Mouse (Mus musculus) CH12.LX (cell line): ENCODE results near the gene Qk.

ENCODE experiments used
- BHLHE40 ChIP-seq: IDR thresholded peaks from 2 replicates; pipeline ENCODE4 v1.6.1; 2011; ENCODE audit warnings: mild to moderate bottlenecking, low read depth, low read length, improper control_type of control experiment
- CTCF ChIP-seq, 2 experiments: IDR thresholded peaks in 1 of 2; conservative IDR thresholded peaks in 1 of 2; 2 replicates each; pipeline ENCODE4 v1.5.1; 2011 to 2012; ENCODE audit warnings: low read depth in 2 of 2, low read length in 2 of 2, improper control_type of control experiment in 1 of 2, inconsistent platforms in 1 of 2, mild to moderate bottlenecking in 1 of 2, moderate library complexity in 1 of 2
- E2F4 ChIP-seq: IDR thresholded peaks from 2 replicates; pipeline ENCODE4 v1.6.1; 2011; ENCODE audit warnings: low read depth, low read length, improper control_type of control experiment; ENCODE audit not compliant: insufficient replicate concordance
- ELF1 ChIP-seq: IDR thresholded peaks from 2 replicates; pipeline ENCODE4 v1.6.1; 2014; ENCODE audit warnings: low read depth, mild to moderate bottlenecking, inconsistent platforms, low read length, improper control_type of control experiment
- ETS1 ChIP-seq: conservative IDR thresholded peaks from 2 replicates; pipeline ENCODE4 v1.6.1; 2012; ENCODE audit warnings: low read depth, mild to moderate bottlenecking, inconsistent platforms, low read length, improper control_type of control experiment, moderate library complexity
- JUN ChIP-seq: IDR thresholded peaks from 2 replicates; pipeline ENCODE4 v1.6.1; 2011; ENCODE audit warnings: low read depth, mild to moderate bottlenecking, low read length, improper control_type of control experiment, moderate library complexity; ENCODE audit not compliant: insufficient read depth
- JUND ChIP-seq: conservative IDR thresholded peaks from 2 replicates; pipeline ENCODE4 v1.6.1; 2011; ENCODE audit warnings: low read depth, low read length, improper control_type of control experiment
- MAFK ChIP-seq: IDR thresholded peaks from 2 replicates; pipeline ENCODE4 v1.6.1; 2011; ENCODE audit warnings: low read length, improper control_type of control experiment; ENCODE audit not compliant: insufficient replicate concordance
- MEF2A ChIP-seq: IDR thresholded peaks from 2 replicates; pipeline ENCODE4 v1.6.1; 2014; ENCODE audit warnings: low read depth, mild to moderate bottlenecking, inconsistent platforms, low read length, improper control_type of control experiment, borderline replicate concordance
- POLR2A ChIP-seq: IDR thresholded peaks from 2 replicates; pipeline ENCODE4 v1.6.1; 2011; ENCODE audit warnings: low read depth, mild to moderate bottlenecking, improper control_type of control experiment, low read length
- UBTF ChIP-seq: IDR thresholded peaks from 2 replicates; pipeline ENCODE4 v1.6.1; 2012; ENCODE audit warnings: low read depth, mild to moderate bottlenecking, inconsistent platforms, low read length, improper control_type of control experiment, moderate library complexity
- ZMIZ1 ChIP-seq: IDR thresholded peaks from 2 replicates; pipeline ENCODE4 v1.6.1; 2012; ENCODE audit warnings: low read depth, mild to moderate bottlenecking, inconsistent platforms, low read length, improper control_type of control experiment

DNA sequence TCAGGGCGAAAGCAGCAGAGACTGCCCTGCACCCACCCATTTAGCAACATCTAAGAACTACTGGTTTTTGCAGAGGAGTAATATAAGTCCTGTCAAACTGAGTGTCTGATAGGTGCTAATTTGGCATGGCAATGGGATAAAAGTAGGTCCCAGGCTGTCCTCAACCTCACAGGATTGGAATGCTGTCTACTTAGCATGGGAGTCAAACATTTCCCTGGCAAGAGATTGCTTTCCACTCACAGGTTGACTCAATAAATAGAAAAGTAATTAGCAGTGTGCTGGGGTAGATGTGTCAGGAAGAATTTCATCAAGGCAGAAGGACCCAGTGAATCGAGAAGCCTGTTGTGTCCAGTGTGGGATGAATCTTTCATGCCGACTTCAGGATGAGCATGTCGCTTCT, 41.1 kb upstream of the Qk start:
- TF ChIP-seq JUN (no peak), CTCF (conservative IDR thresholded peaks at IDR 0.05 in 1 of 2, IDR thresholded peaks at IDR 0.05 in 1 of 2; ENCODE audit: low read depth in 2 of 2, low read length in 2 of 2) (no peak), JUND (no peak), POLR2A (no peak), ETS1 (no peak), MEF2A (no peak), ELF1 (no peak), BHLHE40 (no peak), ZMIZ1 (no peak), MAFK (no peak), UBTF (no peak), E2F4 (no peak)
